Mouse (Mus musculus) brain, embryonic 14.5 days (tissue): ENCODE measurements around the gene Tapbp.
"Not testable (repeated sequence)": the region's sequence is repeated elsewhere in the genome, so short reads cannot be mapped to it uniquely, and the experiment has no call there.

ENCODE experiments used
- CTCF ChIP-seq: fragments of 200-500 bp; IDR thresholded peaks from 2 replicates; pipeline ENCODE4 v1.5.1; 2012; ENCODE audit warnings: inconsistent platforms, mild to moderate bottlenecking, moderate library complexity, borderline replicate concordance; ENCODE audit not compliant: insufficient read depth, insufficient read length; ENCODE audit errors: extremely low read depth
- POLR2A ChIP-seq: fragments of 200-500 bp; IDR thresholded peaks from 2 replicates; pipeline ENCODE4 v1.6.1; 2012; ENCODE audit warnings: mild to moderate bottlenecking, inconsistent platforms, borderline replicate concordance; ENCODE audit not compliant: poor library complexity, insufficient read depth, insufficient read length, severe bottlenecking; ENCODE audit errors: extremely low read depth

DNA sequence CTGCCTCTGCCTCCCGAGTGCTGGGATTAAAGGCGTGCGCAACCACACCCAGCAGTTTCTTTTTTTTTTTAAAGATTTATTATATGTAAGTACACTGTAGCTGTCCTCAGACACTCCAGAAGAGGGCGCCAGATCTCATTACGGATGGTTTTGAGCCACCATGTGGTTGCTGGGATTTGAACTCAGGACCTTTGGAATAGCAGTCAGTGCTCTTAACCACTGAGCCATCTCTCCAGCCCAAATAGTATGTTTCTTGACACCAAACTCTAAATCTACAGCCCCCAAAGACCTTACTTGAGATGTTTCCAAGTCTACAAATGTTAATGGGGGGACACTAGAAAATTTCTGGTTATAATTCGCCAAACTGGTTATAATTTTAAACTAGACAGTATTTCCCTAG, 23.8 kb upstream of the Tapbp start:
- TF ChIP-seq CTCF, POLR2A: not testable (repeated sequence)
